Mouse (Mus musculus): ENCODE results near the gene Rnaseh2a.

DNA sequence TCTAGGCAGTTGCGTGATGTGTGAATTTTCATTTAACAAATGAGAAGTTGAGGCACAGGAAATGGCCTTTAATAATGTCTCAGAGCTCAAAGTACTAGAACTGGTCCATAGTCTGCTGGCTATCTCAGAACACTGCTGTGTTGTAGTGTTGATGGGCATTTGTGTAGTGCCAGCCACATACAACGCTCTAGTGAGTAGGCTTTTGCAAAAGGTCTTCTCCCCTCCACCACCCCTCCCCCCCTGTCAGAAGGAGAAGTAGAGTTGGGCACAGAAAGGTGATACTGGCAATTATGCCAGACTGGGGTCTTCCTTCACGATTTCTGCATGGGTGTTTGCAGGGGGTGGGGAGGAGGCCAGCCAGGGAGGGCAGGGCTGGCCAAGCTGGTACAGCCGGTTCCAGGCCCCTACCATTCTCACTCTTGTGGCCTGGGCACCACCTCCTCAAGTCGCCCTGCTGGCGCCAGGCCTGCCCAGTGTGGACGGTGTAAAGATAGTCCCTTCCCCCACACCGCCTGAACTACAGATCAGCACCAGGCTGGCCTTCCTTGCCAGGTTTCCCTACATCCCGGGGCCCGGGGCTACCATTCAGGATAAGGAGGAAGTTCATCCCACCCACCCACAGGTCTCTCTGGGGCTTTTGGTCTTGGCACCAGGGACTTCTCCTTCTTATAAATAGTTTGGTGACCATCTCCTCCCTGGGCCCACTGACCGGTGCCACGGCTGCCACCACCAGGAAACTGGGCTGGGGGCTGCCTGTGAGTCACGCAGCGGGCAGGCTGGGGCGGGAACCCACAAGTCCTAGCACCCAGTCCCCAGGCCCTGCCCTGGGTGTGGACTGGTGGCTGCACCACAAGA is 12.3 kb upstream of the Rnaseh2a start:
- no peak for TF ChIP-seq CTCF (IDR thresholded peaks at IDR 0.05; ENCODE audit: low read depth, low read length)
- TF ChIP-seq POLR2A (IDR thresholded peaks at IDR 0.05; ENCODE audit: insufficient read depth, low read length): no peak
- no peak for TF ChIP-seq EP300 (IDR thresholded peaks at IDR 0.05; ENCODE audit: insufficient read depth, low read depth, low read length)

All from ES-Bruce4 (cell line).